Mouse (Mus musculus) neural tube, embryonic 13.5 days (tissue): Measurements from ENCODE around the gene Rapgef5. TPM values are rescaled to one million over a fixed set of nuclear protein-coding genes. Genes with fewer than 3 reads are reported as not detected.
A peak's percentile ranks its signal among the peaks of the same experiment; 100 is the strongest.

Source experiments
- ATAC-seq: fragments of 200-750 bp; cut with Nextera tagmentation; 2 replicates; pipeline ENCODE4 v1.8.0; 2017; ENCODE audit warnings: low read depth, mild to moderate bottlenecking, moderate TSS enrichment, moderate library complexity
- H3K27ac ChIP-seq: fragments of 300-500 bp; sonication (generic); replicated peaks from 2 replicates; pipeline ENCODE4 v1.5.1; 2015; ENCODE audit warnings: moderate library complexity, mild to moderate bottlenecking, inconsistent platforms
- H3K27me3 ChIP-seq: fragments of 300-500 bp; sonication (generic); 2 replicates; pipeline ENCODE4 v1.6.1; 2015; ENCODE audit warnings: mild to moderate bottlenecking, inconsistent platforms
- H3K36me3 ChIP-seq: fragments of 300-500 bp; sonication (generic); 2 replicates; pipeline ENCODE4 v1.6.1; 2015; ENCODE audit warnings: mild to moderate bottlenecking, inconsistent platforms
- H3K4me1 ChIP-seq: fragments of 300-500 bp; sonication (generic); replicated peaks from 2 replicates; pipeline ENCODE4 v1.6.1; 2015; ENCODE audit warnings: inconsistent platforms
- H3K4me2 ChIP-seq: fragments of 300-500 bp; sonication (generic); 2 replicates; pipeline ENCODE4 v1.6.1; 2015; ENCODE audit warnings: inconsistent platforms, mild to moderate bottlenecking, moderate library complexity
- H3K4me3 ChIP-seq: fragments of 300-500 bp; sonication (generic); 2 replicates; pipeline ENCODE4 v1.5.1; 2015; ENCODE audit warnings: mild to moderate bottlenecking, inconsistent platforms
- H3K9ac ChIP-seq: fragments of 300-500 bp; sonication (generic); 2 replicates; pipeline ENCODE4 v1.6.1; 2015; ENCODE audit warnings: moderate library complexity, mild to moderate bottlenecking, inconsistent platforms
- H3K9me3 ChIP-seq: fragments of 300-500 bp; sonication (generic); 2 replicates; pipeline ENCODE4 v1.6.1; 2016; ENCODE audit warnings: inconsistent platforms
- WGBS: fragments of 180-500 bp; shearing (Covaris S2); methylation state at CpG from one replicate; pipeline ENCODE4 v1.1.7; 2015; 5-methylcytosine and 5-hydroxymethylcytosine counted together
- polyA plus RNA-seq: library from polyadenylated mRNA; unstranded; fragments of >200 nt; fragmentation: Nextera tagmentation; extraction: Ambion mirVana; gene quantifications from 2 replicates; pipeline ENCODE4 v1.2.1, GENCODE M21; 2015

The Rapgef5 gene
- polyA plus RNA-seq, 1 experiment from 2014 or later = 32.9 TPM

- no peak overlapping the region for H3K9ac ChIP-seq
- no peaks in the 10 kb centered on the region for H3K4me1 ChIP-seq
- no peak overlapping the region for H3K27ac ChIP-seq
- no peaks in the 10 kb centered on the region for H3K9me3 ChIP-seq
- no peaks in the 10 kb centered on the region for H3K27me3 ChIP-seq
- ATAC-seq = peak; percentile 36; the same call in 1 of the 2 replicates
- 18% methylated on average over 1 of the region's 1 CpGs for WGBS
- no peak overlapping the region for H3K4me2 ChIP-seq
- no peaks in the 10 kb centered on the region for H3K36me3 ChIP-seq
- H3K4me3 ChIP-seq = no peak overlapping the region
These were observed 69.8 kb downstream of the Rapgef5 start for GRCm38 (mm10) chr12:117586124-117586523.

- WGBS = 86% methylated on average over 2 of the region's 2 CpGs
- Histone ChIP-seq H3K9ac (no peak overlapping the region), H3K27me3 (no peaks in the 10 kb centered on the region), H3K9me3 (no peaks in the 10 kb centered on the region), H3K36me3 (no peaks in the 10 kb centered on the region), H3K4me2 (no peak overlapping the region), H3K4me1 (no peaks in the 10 kb centered on the region; the same call in 1 of the 2 replicates), H3K4me3 (no peak overlapping the region), H3K27ac (no peak overlapping the region)
- no peak for ATAC-seq
These were observed 72.9 kb downstream of the Rapgef5 start for GRCm38 (mm10) chr12:117589186-117589585.

- no peaks in the 10 kb centered on the region for H3K27me3 ChIP-seq
- no peaks in the 10 kb centered on the region; the same call in 1 of the 2 replicates for H3K4me1 ChIP-seq
- no peak overlapping the region for H3K9ac ChIP-seq
- no peak for ATAC-seq
- H3K9me3 ChIP-seq = 0 out of 2 replicates have a peak, but pooled peaks cover 2% of the 10 kb centered on the region
- H3K4me2 ChIP-seq = no peak overlapping the region
- no peak overlapping the region for H3K4me3 ChIP-seq
- H3K27ac ChIP-seq = no peak overlapping the region
- 28% methylated on average over 2 of the region's 2 CpGs for WGBS
- no peaks in the 10 kb centered on the region for H3K36me3 ChIP-seq
These were observed 75.7 kb downstream of the Rapgef5 start for GRCm38 (mm10) chr12:117592019-117592418.

- H3K9ac ChIP-seq = no peak overlapping the region
- H3K4me1 ChIP-seq = no peaks in the 10 kb centered on the region; the same call in 1 of the 2 replicates
- no peak overlapping the region for H3K27ac ChIP-seq
- H3K36me3 ChIP-seq = no peaks in the 10 kb centered on the region
- no peak for ATAC-seq
- no peak overlapping the region for H3K4me2 ChIP-seq
- 0 out of 2 replicates have a peak, but pooled peaks cover 4% of the 10 kb centered on the region for H3K9me3 ChIP-seq
- H3K4me3 ChIP-seq = no peak overlapping the region
- 43% methylated on average over 3 of the region's 3 CpGs for WGBS
- H3K27me3 ChIP-seq = no peaks in the 10 kb centered on the region
These were observed 76.3 kb downstream of the Rapgef5 start for GRCm38 (mm10) chr12:117592583-117592982.

GRCm38 (mm10) chr12:117595179-117595578, 78.9 kb downstream of the Rapgef5 start:
- no peaks in the 10 kb centered on the region for H3K27me3 ChIP-seq
- H3K4me2 ChIP-seq = no peak overlapping the region
- ATAC-seq = no peak
- no peak overlapping the region for H3K27ac ChIP-seq
- no peak overlapping the region for H3K4me3 ChIP-seq
- no peaks in the 10 kb centered on the region for H3K36me3 ChIP-seq
- H3K9me3 ChIP-seq = 0 out of 2 replicates have a peak, but pooled peaks cover 4% of the 10 kb centered on the region
- no peaks in the 10 kb centered on the region; the same call in 1 of the 2 replicates for H3K4me1 ChIP-seq
- no peak overlapping the region for H3K9ac ChIP-seq
- WGBS = 63% methylated on average over 9 of the region's 9 CpGs

GRCm38 (mm10) chr12:117598190-117598589, 81.9 kb downstream of the Rapgef5 start:
- 82% methylated on average over 2 of the region's 2 CpGs for WGBS
- Histone ChIP-seq H3K36me3 (no peaks in the 10 kb centered on the region), H3K27ac (no peak overlapping the region), H3K9ac (no peak overlapping the region), H3K4me1 (peaks cover 6% of the 10 kb centered on the region), H3K4me3 (no peak overlapping the region), H3K4me2 (no peak overlapping the region), H3K27me3 (no peaks in the 10 kb centered on the region), H3K9me3 (0 out of 2 replicates have a peak, but pooled peaks cover 4% of the 10 kb centered on the region)
- no peak for ATAC-seq

GRCm38 (mm10) chr12:117605966-117606365, 89.7 kb downstream of the Rapgef5 start:
- Histone ChIP-seq H3K36me3 (no peaks in the 10 kb centered on the region), H3K4me2 (no peak overlapping the region), H3K9me3 (no peaks in the 10 kb centered on the region), H3K4me1 (peaks cover 8% of the 10 kb centered on the region), H3K27me3 (no peaks in the 10 kb centered on the region), H3K4me3 (no peak overlapping the region), H3K9ac (no peak overlapping the region), H3K27ac (no peak overlapping the region)
- ATAC-seq = no peak
- 71% methylated on average over 3 of the region's 3 CpGs for WGBS

GRCm38 (mm10) chr12:117612715-117613114, 96.4 kb downstream of the Rapgef5 start:
- no peaks in the 10 kb centered on the region for H3K36me3 ChIP-seq
- 41% methylated on average over 3 of the region's 3 CpGs for WGBS
- H3K9ac ChIP-seq = no peak overlapping the region
- H3K27me3 ChIP-seq = no peaks in the 10 kb centered on the region
- H3K4me1 ChIP-seq = peaks cover 18% of the 10 kb centered on the region
- H3K9me3 ChIP-seq = no peaks in the 10 kb centered on the region
- no peak overlapping the region for H3K4me2 ChIP-seq
- ATAC-seq = peak; percentile 58
- H3K27ac ChIP-seq = peak overlapping the region; percentile 65
- no peak overlapping the region for H3K4me3 ChIP-seq

- Histone ChIP-seq H3K4me3 (no peak overlapping the region), H3K36me3 (no peaks in the 10 kb centered on the region), H3K4me2 (no peak overlapping the region), H3K9me3 (no peaks in the 10 kb centered on the region), H3K9ac (no peak overlapping the region), H3K27me3 (peaks cover 28% of the 10 kb centered on the region), H3K4me1 (peaks cover 7% of the 10 kb centered on the region; the same call in 1 of the 2 replicates), H3K27ac (no peak overlapping the region)
- WGBS = 63% methylated on average over 4 of the region's 4 CpGs
- ATAC-seq = no peak
These were observed 103.3 kb downstream of the Rapgef5 start for GRCm38 (mm10) chr12:117619523-117620023.

GRCm38 (mm10) chr12:117622972-117623371, 106.7 kb downstream of the Rapgef5 start:
- Histone ChIP-seq H3K27me3 (peaks cover 34% of the 10 kb centered on the region), H3K4me2 (no peak overlapping the region), H3K27ac (no peak overlapping the region), H3K36me3 (no peaks in the 10 kb centered on the region), H3K4me1 (peaks cover 29% of the 10 kb centered on the region), H3K4me3 (no peak overlapping the region), H3K9me3 (no peaks in the 10 kb centered on the region), H3K9ac (no peak overlapping the region)
- WGBS = 86% methylated on average over 2 of the region's 2 CpGs
- ATAC-seq = no peak

- Histone ChIP-seq H3K4me3 (no peak overlapping the region), H3K27me3 (peaks cover 36% of the 10 kb centered on the region), H3K4me2 (no peak overlapping the region), H3K9ac (no peak overlapping the region), H3K27ac (0 out of 2 replicates have a peak overlapping the region, but pooled peaks have one; percentile 34), H3K36me3 (no peaks in the 10 kb centered on the region), H3K4me1 (peaks cover 33% of the 10 kb centered on the region), H3K9me3 (no peaks in the 10 kb centered on the region)
- peak; percentile 96 for ATAC-seq
- WGBS = 10% methylated on average over 2 of the region's 2 CpGs
These were observed 111.0 kb downstream of the Rapgef5 start for GRCm38 (mm10) chr12:117627311-117627710.

- peaks cover 27% of the 10 kb centered on the region for H3K27me3 ChIP-seq
- 33% methylated on average over 18 of the region's 18 CpGs for WGBS
- H3K4me1 ChIP-seq = peaks cover 33% of the 10 kb centered on the region
- no peak overlapping the region for H3K9ac ChIP-seq
- ATAC-seq = 0 out of 2 replicates have a peak, but pooled peaks have one; percentile 10
- no peaks in the 10 kb centered on the region for H3K36me3 ChIP-seq
- H3K4me3 ChIP-seq = no peak overlapping the region
- H3K9me3 ChIP-seq = no peaks in the 10 kb centered on the region
- peak overlapping the region; percentile 21; the same call in 1 of the 2 replicates for H3K4me2 ChIP-seq
- peak overlapping the region; percentile 54 for H3K27ac ChIP-seq
These were observed 112.2 kb downstream of the Rapgef5 start for GRCm38 (mm10) chr12:117628321-117629093.
